Mouse (Mus musculus) embryonic fibroblast, embryonic 13.5 days (primary cell): ENCODE measurements around the gene Hoxb6.

Experiments
- CTCF ChIP-seq: IDR thresholded peaks from 2 replicates; pipeline ENCODE4 v1.5.1; 2011; ENCODE audit warnings: mild to moderate bottlenecking, control low read depth, low read length, moderate library complexity, borderline replicate concordance; ENCODE audit not compliant: insufficient read depth
- POLR2A ChIP-seq: IDR thresholded peaks from 2 replicates; pipeline ENCODE4 v1.6.1; 2011; ENCODE audit warnings: low read depth, mild to moderate bottlenecking, control low read depth, low read length, moderate library complexity

DNA sequence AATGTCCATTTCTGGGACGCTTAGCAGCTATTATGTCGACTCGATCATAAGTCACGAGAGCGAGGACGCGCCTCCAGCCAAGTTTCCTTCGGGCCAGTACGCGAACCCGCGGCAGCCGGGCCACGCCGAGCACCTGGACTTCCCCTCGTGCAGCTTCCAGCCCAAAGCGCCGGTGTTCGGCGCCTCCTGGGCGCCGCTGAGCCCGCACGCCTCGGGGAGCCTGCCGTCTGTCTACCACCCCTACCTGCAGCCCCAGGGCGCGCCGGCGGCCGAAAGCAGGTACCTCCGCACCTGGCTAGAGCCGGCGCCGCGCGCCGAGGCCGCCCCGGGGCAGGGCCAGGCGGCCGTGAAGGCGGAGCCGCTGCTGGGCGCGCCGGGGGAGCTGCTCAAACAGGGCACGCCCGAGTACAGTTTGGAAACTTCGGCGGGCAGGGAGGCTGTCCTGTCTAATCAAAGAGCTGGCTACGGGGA lies 20.7 kb upstream of the Hoxb6 start:
- no peak for TF ChIP-seq CTCF
- no peak; the same call in none of the 2 replicates for TF ChIP-seq POLR2A
